In the genomic region with DNA sequence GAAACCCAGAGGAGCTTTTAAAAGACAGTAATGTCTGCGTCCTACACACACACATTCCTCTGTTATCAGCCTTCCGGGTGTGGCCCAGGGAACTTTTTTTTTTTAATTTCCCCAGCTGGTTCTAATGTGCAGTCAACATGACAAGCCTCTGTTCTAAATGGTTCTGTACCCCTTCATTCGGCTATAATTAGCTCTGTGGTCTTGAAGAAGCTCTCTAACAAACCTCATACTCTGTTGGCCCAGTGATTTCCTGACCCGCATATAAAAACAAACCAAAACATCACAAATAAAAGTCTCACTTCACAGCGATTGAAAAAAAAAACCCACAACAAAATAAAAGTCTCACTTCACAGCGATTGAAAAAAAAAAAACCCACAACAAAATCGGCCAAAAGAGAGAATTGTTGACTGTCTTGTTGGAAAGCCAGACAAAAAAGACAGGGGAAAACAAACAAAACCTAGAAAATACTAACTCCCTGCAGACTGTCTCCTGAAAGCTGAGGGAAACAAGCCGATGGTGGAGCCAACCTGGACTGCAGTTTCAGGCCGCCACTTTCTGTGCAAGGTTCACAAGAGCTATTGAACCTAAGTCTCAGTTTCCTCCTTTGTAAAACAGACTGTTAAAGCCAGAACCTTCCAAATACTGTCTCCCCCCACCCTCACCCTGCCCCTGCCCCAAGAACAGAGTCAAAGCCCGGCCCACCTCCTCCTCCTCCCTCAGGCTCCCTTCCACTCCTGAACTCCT, we compare ENCODE assay signal across 8 mouse cellular contexts. TPM values are rescaled to one million over a fixed set of nuclear protein-coding genes. Genes with fewer than 3 reads are reported as not detected.
DNase-seq lines count a peak whose midpoint lies in the region; ATAC-seq and TF ChIP-seq lines count a peak whose summit lies in the region.

No protein-coding gene starts in this region.

- no peaks in the 10 kb centered on the region for H3K9me3 ChIP-seq in kidney, embryonic 14.5 days (ENCODE audit: control insufficient read depth, low read length)
- H3K9me3 ChIP-seq in hindbrain, embryonic 12.5 days (replicated peaks): no peaks in the 10 kb centered on the region

- TF ChIP-seq CTCF in bone marrow, adult 2 months (IDR thresholded peaks at IDR 0.05; ENCODE audit: control insufficient read depth, insufficient read depth, low read length): no peak

- peak overlapping the region; percentile 95 for H3K4me3 ChIP-seq in kidney, embryonic 14.5 days (ENCODE audit: low read length)
- no peak overlapping the region for H3K4me3 ChIP-seq in bone marrow, adult 2 months (replicated peaks; ENCODE audit: control insufficient read depth, low read depth, low read length)
- H3K4me3 ChIP-seq in hindbrain, embryonic 12.5 days: peak overlapping the region; percentile 92

- H3K4me1 ChIP-seq in kidney, embryonic 14.5 days (ENCODE audit: control insufficient read depth, insufficient read depth, low read length): peaks cover 31% of the 10 kb centered on the region
- peaks cover 20% of the 10 kb centered on the region for H3K4me1 ChIP-seq in bone marrow, adult 2 months (ENCODE audit: control insufficient read depth, insufficient read depth, low read length)
- H3K4me1 ChIP-seq in hindbrain, embryonic 12.5 days: peaks cover 52% of the 10 kb centered on the region

- no peaks in the 10 kb centered on the region for H3K27me3 ChIP-seq in kidney, embryonic 14.5 days (ENCODE audit: control insufficient read depth, insufficient read depth, low read length)
- no peaks in the 10 kb centered on the region for H3K27me3 ChIP-seq in hindbrain, embryonic 12.5 days

- no peak for TF ChIP-seq POLR2A in bone marrow, adult 2 months (IDR thresholded peaks at IDR 0.05; ENCODE audit: borderline replicate concordance, control insufficient read depth, low read depth, low read length)

- ATAC-seq in kidney, embryonic 14.5 days (ENCODE audit: low FRiP score, low TSS enrichment): no peak
- ATAC-seq in hindbrain, embryonic 12.5 days (ENCODE audit: low FRiP score): no peak
- no peak for ATAC-seq in granulocyte monocyte progenitor cell, adult 5-6 weeks (replicated peaks; ENCODE audit: poor library complexity, severe bottlenecking)

- peaks cover 17% of the 10 kb centered on the region for H3K36me3 ChIP-seq in kidney, embryonic 14.5 days (ENCODE audit: control insufficient read depth, insufficient read depth, low read length)
- peaks cover 33% of the 10 kb centered on the region for H3K36me3 ChIP-seq in hindbrain, embryonic 12.5 days

- peak overlapping the region; percentile 62 for H3K27ac ChIP-seq in kidney, embryonic 14.5 days (ENCODE audit: low read depth, low read length)
- peak overlapping the region; percentile 45 for H3K27ac ChIP-seq in bone marrow, adult 2 months (ENCODE audit: control insufficient read depth, insufficient read depth, low read depth, low read length, poor library complexity)
- H3K27ac ChIP-seq in hindbrain, embryonic 12.5 days: 0 out of 2 replicates have a peak overlapping the region, but pooled peaks have one; percentile 19

- peak overlapping the region; percentile 80 for H3K4me2 ChIP-seq in kidney, embryonic 14.5 days (replicated peaks; ENCODE audit: low read depth, low read length)
- peak overlapping the region; percentile 71 for H3K4me2 ChIP-seq in hindbrain, embryonic 12.5 days (replicated peaks)

- no peak for DNase-seq in kidney, adult 9 months
- peak; percentile 61 for DNase-seq in lung, postnatal 36 days
- no peak for DNase-seq in cerebellum, postnatal 4 days (ENCODE audit: low spot score in 2 of 2)
- DNase-seq in Muller cell, postnatal 12 days (ENCODE audit: inconsistent ontology term): no peak

- WGBS in kidney, embryonic 14.5 days: 54% methylated on average over 10 of the region's 10 CpGs
- WGBS in bone marrow, adult 2 months: 10% methylated on average over 10 of the region's 10 CpGs
- WGBS in hindbrain, embryonic 12.5 days: 73% methylated on average over 10 of the region's 10 CpGs

- no peak overlapping the region; the same call in 1 of the 2 replicates for H3K9ac ChIP-seq in kidney, embryonic 14.5 days (ENCODE audit: low read depth, low read length)
- peak overlapping the region; percentile 93 for H3K9ac ChIP-seq in hindbrain, embryonic 12.5 days

RNA-seq across cellular contexts. Expression of a gene that starts 2.0 kb away (rescaled TPM):
- polyA plus RNA-seq in kidney, embryonic 14.5 days (2014; fragmentation: Nextera tagmentation; extraction: Ambion mirVana): 50.7 and 86.2 TPM in 2 replicates
- polyA plus RNA-seq in bone marrow, adult 2 months (2011; ENCODE audit: insufficient read depth, insufficient read length, low replicate concordance, missing spikeins): 17.4 and 29.7 TPM in 2 replicates
- polyA plus RNA-seq in hindbrain, embryonic 12.5 days (2016; fragmentation: Nextera tagmentation; extraction: Ambion mirVana): 110 and 115 TPM in 2 replicates
- total RNA-seq in granulocyte monocyte progenitor cell, adult 5-6 weeks (2014; fragmentation: Nextera tagmentation): 18.5 and 29.5 TPM in 2 replicates
- total RNA-seq in granulocyte monocyte progenitor cell, adult 5-6 weeks (2017): 38.2 and 49.8 TPM in 2 replicates

RNA-seq across cellular contexts. Expression of a gene that starts 2.1 kb away (rescaled TPM):
- 30.5 and 55.2 TPM in 2 replicates for polyA plus RNA-seq in kidney, embryonic 14.5 days (2014; fragmentation: Nextera tagmentation; extraction: Ambion mirVana)
- polyA plus RNA-seq in bone marrow, adult 2 months (2011; ENCODE audit: insufficient read depth, insufficient read length, low replicate concordance, missing spikeins): 27.8 and 51.0 TPM in 2 replicates
- polyA plus RNA-seq in hindbrain, embryonic 12.5 days (2016; fragmentation: Nextera tagmentation; extraction: Ambion mirVana): 57.9 and 58.2 TPM in 2 replicates
- 27.6 and 34.3 TPM in 2 replicates for total RNA-seq in granulocyte monocyte progenitor cell, adult 5-6 weeks (2014; fragmentation: Nextera tagmentation)
- total RNA-seq in granulocyte monocyte progenitor cell, adult 5-6 weeks (2017): 13.3 and 16.9 TPM in 2 replicates
